Comparison of ENCODE assay signal across 19 mouse cellular contexts in the genomic region with DNA sequence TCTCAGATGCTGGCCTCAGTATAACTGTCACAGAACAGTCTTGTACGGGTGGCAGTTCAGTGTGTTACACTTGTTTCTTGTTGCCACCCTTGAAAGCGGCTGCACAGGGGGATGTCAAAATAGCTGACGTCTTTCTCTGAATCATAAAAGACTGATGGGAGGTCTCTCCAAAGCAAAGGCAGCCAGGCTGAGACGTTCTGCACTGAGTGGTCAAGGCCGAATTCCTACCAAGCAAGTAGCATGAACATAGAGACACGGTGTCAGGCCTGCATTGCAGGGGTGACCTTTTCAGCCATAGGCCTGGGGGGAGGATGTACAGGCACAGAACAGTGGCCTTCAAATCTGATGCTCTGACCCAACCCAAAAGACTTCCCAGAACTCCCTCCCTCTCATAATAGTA. TPM values are rescaled to one million over a fixed set of nuclear protein-coding genes. Genes with fewer than 3 reads are reported as not detected.
DNase-seq lines count a peak whose midpoint lies in the region; ATAC-seq and TF ChIP-seq lines count a peak whose summit lies in the region.
"Had no signal": no experiment of that assay in that cellular context is flagged by ENCODE, and none has a peak within 500 bp of the region (broad histone marks: within the 10 kb centered on the region; RNA-seq: fewer than 3 reads in every experiment).

No protein-coding gene starts in this region.

- no peak overlapping the region for H3K4me3 ChIP-seq in kidney, postnatal 0 days (replicated peaks; ENCODE audit: low read depth, low read length)
- H3K4me3 ChIP-seq in midbrain, embryonic 14.5 days (replicated peaks; ENCODE audit: low read depth, low read length), result no peak overlapping the region
- H3K4me3 ChIP-seq: embryonic facial prominence, embryonic 12.5 days; forebrain, embryonic 15.5 days; heart, embryonic 13.5 days had no signal

- no peak overlapping the region for H3K4me2 ChIP-seq in kidney, postnatal 0 days (ENCODE audit: low read length)
- H3K4me2 ChIP-seq in midbrain, embryonic 14.5 days (ENCODE audit: low read length), result no peak overlapping the region
- H3K4me2 ChIP-seq: embryonic facial prominence, embryonic 12.5 days; forebrain, embryonic 15.5 days; heart, embryonic 13.5 days had no signal

- TF ChIP-seq CTCF in kidney, postnatal 0 days (IDR thresholded peaks at IDR 0.05; ENCODE audit: low read depth), result no peak

- no peaks in the 10 kb centered on the region for H3K36me3 ChIP-seq in kidney, postnatal 0 days (ENCODE audit: insufficient read depth, low read length)
- no peaks in the 10 kb centered on the region for H3K36me3 ChIP-seq in midbrain, embryonic 14.5 days (ENCODE audit: control insufficient read depth, insufficient read depth, low read length)
- H3K36me3 ChIP-seq: embryonic facial prominence, embryonic 12.5 days; forebrain, embryonic 15.5 days; G1E; heart, embryonic 13.5 days had no signal

- no peak overlapping the region for H3K27ac ChIP-seq in kidney, postnatal 0 days
- no peak overlapping the region for H3K27ac ChIP-seq in midbrain, embryonic 14.5 days (replicated peaks; ENCODE audit: low read depth, low read length)
- H3K27ac ChIP-seq: embryonic facial prominence, embryonic 12.5 days; forebrain, embryonic 15.5 days; heart, embryonic 13.5 days had no signal

- no peak overlapping the region for H3K9ac ChIP-seq in kidney, postnatal 0 days (ENCODE audit: low read depth, low read length)
- no peak overlapping the region for H3K9ac ChIP-seq in midbrain, embryonic 14.5 days (replicated peaks; ENCODE audit: low read length)
- H3K9ac ChIP-seq: embryonic facial prominence, embryonic 12.5 days; forebrain, embryonic 15.5 days; heart, embryonic 13.5 days had no signal

- no peaks in the 10 kb centered on the region for H3K9me3 ChIP-seq in kidney, postnatal 0 days (replicated peaks; ENCODE audit: low read length)
- no peaks in the 10 kb centered on the region for H3K9me3 ChIP-seq in midbrain, embryonic 14.5 days (ENCODE audit: control insufficient read depth, low read length)
- H3K9me3 ChIP-seq: embryonic facial prominence, embryonic 12.5 days; forebrain, embryonic 15.5 days; heart, embryonic 13.5 days had no signal

- no peak for ATAC-seq in kidney, postnatal 0 days (replicated peaks; ENCODE audit: low FRiP score, low read depth)
- ATAC-seq in midbrain, embryonic 14.5 days (ENCODE audit: low FRiP score, low TSS enrichment), result no peak
- ATAC-seq: forebrain, embryonic 15.5 days; hindbrain, embryonic 16.5 days had no signal

- peak; percentile 47 for DNase-seq in kidney, postnatal 0 days (ENCODE audit: low spot score)
- DNase-seq in kidney, adult 11 months, result no peak
- DNase-seq in ES-CJ7 (ENCODE audit: low read depth, low spot score), result peak; percentile 21
- DNase-seq in ZHBTc4 (ENCODE audit: low read depth, low spot score), result peak; percentile 20
- DNase-seq in adrenal gland, postnatal 14 days, result peak; percentile 72
- DNase-seq in spleen, postnatal 14 days (ENCODE audit: low spot score in 2 of 2), result no peak
- DNase-seq in midbrain, embryonic 14.5 days, result no peak
- DNase-seq in urinary bladder, postnatal 25 days (ENCODE audit: low spot score), result no peak
- DNase-seq: cerebellum, adult 11 months; cerebellum, adult 8-10 months; cerebellum, postnatal 14 days; gastrocnemius, postnatal 36 days; heart, adult 11 months; heart, postnatal 36 days had no signal

- H3K4me1 ChIP-seq in kidney, postnatal 0 days (replicated peaks; ENCODE audit: insufficient read depth, low read length), result no peaks in the 10 kb centered on the region
- H3K4me1 ChIP-seq in midbrain, embryonic 14.5 days (ENCODE audit: control insufficient read depth, insufficient read depth, low read length), result no peaks in the 10 kb centered on the region
- H3K4me1 ChIP-seq: embryonic facial prominence, embryonic 12.5 days; forebrain, embryonic 15.5 days had no signal

- H3K27me3 ChIP-seq in kidney, postnatal 0 days (ENCODE audit: insufficient read depth, low read length), result no peaks in the 10 kb centered on the region
- H3K27me3 ChIP-seq in midbrain, embryonic 14.5 days (ENCODE audit: control insufficient read depth, insufficient read depth, low read length), result no peaks in the 10 kb centered on the region
- H3K27me3 ChIP-seq: forebrain, embryonic 15.5 days; heart, embryonic 13.5 days had no signal

- 40% methylated on average over 6 of the region's 6 CpGs for WGBS in kidney, postnatal 0 days
- WGBS in midbrain, embryonic 14.5 days, result 43% methylated on average over 6 of the region's 6 CpGs

RNA-seq across cellular contexts. Expression of a gene that starts 30.0 kb away (rescaled TPM):
- 20.4 and 23.1 TPM in 2 replicates for polyA plus RNA-seq in kidney, postnatal 0 days (2015; fragmentation: Nextera tagmentation; extraction: Ambion mirVana)
- 92.5 and 104 TPM in 2 replicates for total RNA-seq in adrenal gland, postnatal 14 days (2021)
- 35.1 and 41.3 TPM in 2 replicates for polyA plus RNA-seq in midbrain, embryonic 14.5 days (2014; fragmentation: Nextera tagmentation; extraction: Ambion mirVana)

RNA-seq across cellular contexts. Expression of a gene that starts 30.8 kb away (rescaled TPM):
- polyA plus RNA-seq in kidney, postnatal 0 days (2015; fragmentation: Nextera tagmentation; extraction: Ambion mirVana), result 9.7 and 10.5 TPM in 2 replicates
- total RNA-seq in adrenal gland, postnatal 14 days (2021), result 2.3 and 3.0 TPM in 2 replicates
- 0.69 and 1.6 TPM in 2 replicates for polyA plus RNA-seq in midbrain, embryonic 14.5 days (2014; fragmentation: Nextera tagmentation; extraction: Ambion mirVana)

Comparison
In these comparisons a context has a peak if more than half of its experiments do, and no peak if none do; other contexts are left out.
1. DNase-seq: peak in kidney, postnatal 0 days (single experiment), ES-CJ7 (single experiment), ZHBTc4 (single experiment) and adrenal gland, postnatal 14 days (single experiment); none in kidney, adult 11 months (single experiment), spleen, postnatal 14 days (0 of 2), midbrain, embryonic 14.5 days (single experiment) and urinary bladder, postnatal 25 days (single experiment).